Mouse (Mus musculus): ENCODE results near the gene Syt7. TPM values are rescaled to one million over a fixed set of nuclear protein-coding genes. Genes with fewer than 3 reads are reported as not detected.

Syt7 gene
- polyA plus RNA-seq, 1 experiment = 7.4 TPM

GRCm38 (mm10) chr19:10416889-10417288, 28.0 kb downstream of the Syt7 start:
- 54% methylated on average over 8 of the region's 8 CpGs for WGBS
- no peak for DNase-seq (ENCODE audit: low read depth, low spot score)

- no peak for DNase-seq (ENCODE audit: low read depth, low spot score)
- WGBS = 60% methylated on average over 12 of the region's 12 CpGs
Measured at GRCm38 (mm10) chr19:10417436-10417835, 28.5 kb downstream of the Syt7 start.

- 10% methylated on average over 53 of the region's 53 CpGs for WGBS
- DNase-seq (ENCODE audit: low read depth, low spot score) = no peak
Measured at GRCm38 (mm10) chr19:10421986-10422976, 33.4 kb downstream of the Syt7 start.

- no peak for DNase-seq (ENCODE audit: low read depth, low spot score)
- WGBS = 17% methylated on average over 1 of the region's 1 CpGs
Measured at GRCm38 (mm10) chr19:10424751-10425150, 35.9 kb downstream of the Syt7 start.

- DNase-seq (ENCODE audit: low read depth, low spot score) = no peak
- 60% methylated on average over 13 of the region's 13 CpGs for WGBS
Measured at GRCm38 (mm10) chr19:10425484-10426270, 36.8 kb downstream of the Syt7 start.

GRCm38 (mm10) chr19:10426312-10426711, 37.4 kb downstream of the Syt7 start:
- no peak for DNase-seq (ENCODE audit: low read depth, low spot score)
- 62% methylated on average over 25 of the region's 25 CpGs for WGBS

GRCm38 (mm10) chr19:10426793-10427192, 37.9 kb downstream of the Syt7 start:
- 53% methylated on average over 6 of the region's 6 CpGs for WGBS

GRCm38 (mm10) chr19:10427431-10427830, 38.5 kb downstream of the Syt7 start:
- WGBS = 67% methylated on average over 9 of the region's 9 CpGs
- DNase-seq (ENCODE audit: low read depth, low spot score) = no peak

More at GRCm38 (mm10) chr19:10426793-10427192, 37.9 kb downstream of the Syt7 start:
- DNase-seq (ENCODE audit: low read depth, low spot score) = no peak

- DNase-seq (ENCODE audit: low read depth, low spot score) = no peak
Measured at GRCm38 (mm10) chr19:10429371-10429770, 40.5 kb downstream of the Syt7 start.

GRCm38 (mm10) chr19:10431410-10431809, 42.5 kb downstream of the Syt7 start:
- 55% methylated on average over 3 of the region's 3 CpGs for WGBS
- no peak for DNase-seq (ENCODE audit: low read depth, low spot score)

More at GRCm38 (mm10) chr19:10429371-10429770, 40.5 kb downstream of the Syt7 start:
- 65% methylated on average over 8 of the region's 8 CpGs for WGBS

GRCm38 (mm10) chr19:10431841-10432240, 43.0 kb downstream of the Syt7 start:
- 69% methylated on average over 4 of the region's 4 CpGs for WGBS
- no peak for DNase-seq (ENCODE audit: low read depth, low spot score)

GRCm38 (mm10) chr19:10433225-10433624, 44.3 kb downstream of the Syt7 start:
- WGBS = 85% methylated on average over 7 of the region's 7 CpGs
- no peak for DNase-seq (ENCODE audit: low read depth, low spot score)

GRCm38 (mm10) chr19:10433879-10434540, 45.1 kb downstream of the Syt7 start:
- 72% methylated on average over 9 of the region's 9 CpGs for WGBS
- DNase-seq (ENCODE audit: low read depth, low spot score) = no peak

GRCm38 (mm10) chr19:10434927-10435326, 46.0 kb downstream of the Syt7 start:
- peak; percentile 68 for DNase-seq (ENCODE audit: low read depth, low spot score)
- 24% methylated on average over 6 of the region's 6 CpGs for WGBS

GRCm38 (mm10) chr19:10435908-10436307, 47.0 kb downstream of the Syt7 start:
- peak; percentile 57 for DNase-seq (ENCODE audit: low read depth, low spot score)
- 10% methylated on average over 3 of the region's 3 CpGs for WGBS

GRCm38 (mm10) chr19:10436726-10437125, 47.8 kb downstream of the Syt7 start:
- WGBS = 13% methylated on average over 1 of the region's 1 CpGs
- DNase-seq (ENCODE audit: low read depth, low spot score) = no peak

- DNase-seq (ENCODE audit: low read depth, low spot score) = no peak
Measured at GRCm38 (mm10) chr19:10437521-10437920, 48.6 kb downstream of the Syt7 start.

GRCm38 (mm10) chr19:10444685-10445369, 55.9 kb downstream of the Syt7 start:
- WGBS = 91% methylated on average over 15 of the region's 15 CpGs

More at GRCm38 (mm10) chr19:10437521-10437920, 48.6 kb downstream of the Syt7 start:
- WGBS = 81% methylated on average over 1 of the region's 1 CpGs

GRCm38 (mm10) chr19:10448275-10448674, 59.4 kb downstream of the Syt7 start:
- WGBS = 90% methylated on average over 7 of the region's 7 CpGs
- DNase-seq (ENCODE audit: low read depth, low spot score) = no peak

More at GRCm38 (mm10) chr19:10444685-10445369, 55.9 kb downstream of the Syt7 start:
- DNase-seq (ENCODE audit: low read depth, low spot score) = no peak

Measured in large intestine, adult 2 months (tissue).